In the genomic region with DNA sequence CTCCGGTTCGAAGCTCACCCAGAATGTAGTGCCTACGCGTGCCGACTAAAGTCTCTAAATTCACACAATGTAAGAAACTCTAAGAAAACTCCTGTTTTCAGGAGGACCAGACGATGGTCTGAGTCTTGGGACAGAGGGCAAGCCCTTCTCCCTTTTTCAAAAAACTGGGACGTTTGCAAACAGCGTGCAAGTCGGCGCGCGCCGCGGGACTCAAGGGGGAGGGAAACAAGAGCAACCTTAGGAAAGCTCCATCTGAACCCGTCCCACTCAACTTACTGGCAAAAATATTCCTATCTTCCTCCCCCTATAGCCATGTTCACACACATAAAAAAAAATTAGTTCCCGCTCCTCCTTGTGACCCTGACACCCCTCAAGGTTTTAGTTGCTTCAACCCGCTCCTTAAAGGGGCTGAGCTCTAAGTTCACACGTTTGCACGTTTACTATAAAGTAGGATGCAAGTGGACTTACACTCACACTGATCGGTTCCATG, we compare ENCODE assay signal across 7 mouse cellular contexts. TPM values are rescaled to one million over a fixed set of nuclear protein-coding genes. Genes with fewer than 3 reads are reported as not detected.
A peak's percentile ranks its signal among the peaks of the same experiment; 100 is the strongest.
DNase-seq lines count a peak whose midpoint lies in the region; ATAC-seq and TF ChIP-seq lines count a peak whose summit lies in the region.

No protein-coding gene starts in this region.

- ATAC-seq in neural tube, embryonic 11.5 days (ENCODE audit: insufficient read depth, low FRiP score, low TSS enrichment), result peak; percentile 4; the same call in 1 of the 2 replicates
- no peak for ATAC-seq in heart, postnatal 0 days (ENCODE audit: insufficient read depth, low read depth)
- peak; percentile 39; the same call in 1 of the 2 replicates for ATAC-seq in liver, embryonic 12.5 days

- H3K27ac ChIP-seq in neural tube, embryonic 11.5 days (ENCODE audit: low read depth, low read length), result peak overlapping the region; percentile 74
- H3K27ac ChIP-seq in heart, postnatal 0 days (ENCODE audit: low read depth), result peak overlapping the region; percentile 31; the same call in 1 of the 2 replicates
- no peak overlapping the region for H3K27ac ChIP-seq in liver, embryonic 12.5 days

- H3K36me3 ChIP-seq in neural tube, embryonic 11.5 days (ENCODE audit: control insufficient read depth, insufficient read depth, low read length), result no peaks in the 10 kb centered on the region; the same call in 1 of the 2 replicates
- H3K36me3 ChIP-seq in heart, postnatal 0 days (replicated peaks; ENCODE audit: control insufficient read depth, insufficient read depth, low read length), result 0 out of 2 replicates have a peak, but pooled peaks cover 3% of the 10 kb centered on the region
- no peaks in the 10 kb centered on the region for H3K36me3 ChIP-seq in liver, embryonic 12.5 days

- H3K9me3 ChIP-seq in neural tube, embryonic 11.5 days (ENCODE audit: control insufficient read depth, low read length), result no peaks in the 10 kb centered on the region
- H3K9me3 ChIP-seq in heart, postnatal 0 days (replicated peaks; ENCODE audit: control insufficient read depth, low read length), result no peaks in the 10 kb centered on the region
- H3K9me3 ChIP-seq in liver, embryonic 12.5 days (replicated peaks), result no peaks in the 10 kb centered on the region

- no peaks in the 10 kb centered on the region for H3K27me3 ChIP-seq in neural tube, embryonic 11.5 days (ENCODE audit: control insufficient read depth, insufficient read depth, low read length)
- peaks cover 39% of the 10 kb centered on the region for H3K27me3 ChIP-seq in heart, postnatal 0 days (ENCODE audit: control insufficient read depth, insufficient read depth, low read length)
- peaks cover 85% of the 10 kb centered on the region for H3K27me3 ChIP-seq in liver, embryonic 12.5 days (replicated peaks)

- TF ChIP-seq EP300 in heart, postnatal 0 days (IDR thresholded peaks at IDR 0.05; ENCODE audit: low read depth), result no peak

- TF ChIP-seq CTCF in heart, postnatal 0 days (IDR thresholded peaks at IDR 0.05; ENCODE audit: low read depth), result no peak

- peak overlapping the region; percentile 82 for H3K4me3 ChIP-seq in neural tube, embryonic 11.5 days (ENCODE audit: low read depth, low read length)
- peak overlapping the region; percentile 56 for H3K4me3 ChIP-seq in heart, postnatal 0 days (ENCODE audit: low read depth, low read length)
- H3K4me3 ChIP-seq in liver, embryonic 12.5 days, result peak overlapping the region; percentile 56

- DNase-seq in neural tube, embryonic 11.5 days (ENCODE audit: low spot score), result peak; percentile 70
- no peak for DNase-seq in neural tube, embryonic 10.5 days (ENCODE audit: extremely low spot score, low spot score)
- DNase-seq in embryo, embryonic 10.5 days (ENCODE audit: low spot score), result peak; percentile 71
- DNase-seq in heart, postnatal 0 days (ENCODE audit: low spot score), result no peak
- DNase-seq in ovary, postnatal 36 days (ENCODE audit: low spot score), result peak; percentile 26
- no peak for DNase-seq in right cerebral cortex, postnatal 10 days (ENCODE audit: low spot score in 2 of 2)

- 1% methylated on average over 20 of the region's 20 CpGs for WGBS in neural tube, embryonic 11.5 days
- under 1% methylated on average over 20 of the region's 20 CpGs for WGBS in heart, postnatal 0 days
- WGBS in liver, embryonic 12.5 days (ENCODE audit: insufficient replicate concordance), result under 1% methylated on average over 20 of the region's 20 CpGs

- peak overlapping the region; percentile 91 for H3K9ac ChIP-seq in neural tube, embryonic 11.5 days (ENCODE audit: low read length)
- peak overlapping the region; percentile 34 for H3K9ac ChIP-seq in heart, postnatal 0 days (replicated peaks; ENCODE audit: low read depth, low read length)
- 0 out of 2 replicates have a peak overlapping the region, but pooled peaks have one; percentile 35 for H3K9ac ChIP-seq in liver, embryonic 12.5 days

- peaks cover 31% of the 10 kb centered on the region for H3K4me1 ChIP-seq in neural tube, embryonic 11.5 days (ENCODE audit: control insufficient read depth, insufficient read depth, low read length)
- peaks cover 17% of the 10 kb centered on the region for H3K4me1 ChIP-seq in heart, postnatal 0 days (ENCODE audit: control insufficient read depth, insufficient read depth)
- H3K4me1 ChIP-seq in liver, embryonic 12.5 days, result peaks cover 19% of the 10 kb centered on the region

- peak overlapping the region; percentile 79 for H3K4me2 ChIP-seq in neural tube, embryonic 11.5 days (ENCODE audit: low read depth)
- peak overlapping the region; percentile 66 for H3K4me2 ChIP-seq in heart, postnatal 0 days (ENCODE audit: low read depth, low read length)
- peak overlapping the region; percentile 73 for H3K4me2 ChIP-seq in liver, embryonic 12.5 days

RNA-seq across cellular contexts. Expression of a gene that starts 0.3 kb away (rescaled TPM):
- 15.5 TPM in 2 replicates for polyA plus RNA-seq in neural tube, embryonic 11.5 days (2014; fragmentation: Nextera tagmentation; extraction: Ambion mirVana)
- total RNA-seq in heart, postnatal 0 days (2014; rRNA removed; ENCODE audit: low replicate concordance), result 12.8 and 15.7 TPM in 2 replicates
- 0.99 and 1.0 TPM in 2 replicates for polyA plus RNA-seq in heart, postnatal 0 days (2015; fragmentation: Nextera tagmentation; extraction: Ambion mirVana)
- polyA plus RNA-seq in liver, embryonic 12.5 days (2016; fragmentation: Nextera tagmentation; extraction: Ambion mirVana), result 0.88 and 0.93 TPM in 2 replicates

Comparison
In these comparisons a context has a peak if more than half of its experiments do, and no peak if none do; other contexts are left out.
1. DNase-seq: peak in neural tube, embryonic 11.5 days (single experiment), embryo, embryonic 10.5 days (single experiment) and ovary, postnatal 36 days (single experiment); none in neural tube, embryonic 10.5 days (single experiment), heart, postnatal 0 days (single experiment) and right cerebral cortex, postnatal 10 days (0 of 2).
2. H3K9ac ChIP-seq: peak in every context shown above with its lines; median percentile 91 in neural tube, embryonic 11.5 days; 35 in liver, embryonic 12.5 days; 34 in heart, postnatal 0 days.
3. Peak in every context shown above with its lines, with median percentiles within 50 percentile points of each other: H3K4me2 ChIP-seq and H3K4me3 ChIP-seq.